Mouse (Mus musculus) forebrain, embryonic 14.5 days (tissue): ENCODE measurements around the gene Bpifb9b. TPM values are rescaled to one million over a fixed set of nuclear protein-coding genes. Genes with fewer than 3 reads are reported as not detected.
"Not testable (repeated sequence)": the region's sequence is repeated elsewhere in the genome, so short reads cannot be mapped to it uniquely, and the experiment has no call there.

Experiments
- ATAC-seq: fragments of 200-750 bp; cut with Nextera tagmentation; 2 replicates; pipeline ENCODE4 v1.8.0; 2017; ENCODE audit warnings: mild to moderate bottlenecking, moderate library complexity
- DNase-seq: peaks from one replicate; pipeline ENCODE4 v3.0.0-alpha.2; 2015; ENCODE audit warnings: low spot score
- H3K27ac ChIP-seq: fragments of 300-500 bp; sonication (generic); 2 replicates; pipeline ENCODE4 v1.5.1; 2014; ENCODE audit warnings: low read depth, mild to moderate bottlenecking, control low read depth, low read length, moderate library complexity
- H3K27me3 ChIP-seq: fragments of 300-500 bp; sonication (generic); replicated peaks from 2 replicates; pipeline ENCODE4 v1.6.1; 2014; ENCODE audit warnings: low read length, control low read depth, mixed read lengths; ENCODE audit not compliant: control insufficient read depth, insufficient read depth
- H3K36me3 ChIP-seq: fragments of 300-500 bp; sonication (generic); 2 replicates; pipeline ENCODE4 v1.6.1; 2014; ENCODE audit warnings: low read length, control low read depth; ENCODE audit not compliant: control insufficient read depth, insufficient read depth
- H3K4me1 ChIP-seq: fragments of 300-500 bp; sonication (generic); 2 replicates; pipeline ENCODE4 v1.6.1; 2014; ENCODE audit warnings: antibody characterized with exemption, low read length, control low read depth; ENCODE audit not compliant: control insufficient read depth, insufficient read depth
- H3K4me2 ChIP-seq: fragments of 300-500 bp; sonication (generic); 2 replicates; pipeline ENCODE4 v1.6.1; 2014; ENCODE audit warnings: mild to moderate bottlenecking, control low read depth, low read length
- H3K4me3 ChIP-seq: fragments of 300-500 bp; sonication (generic); 2 replicates; pipeline ENCODE4 v1.5.1; 2014; ENCODE audit warnings: low read depth, low read length, control low read depth
- H3K9ac ChIP-seq: fragments of 300-500 bp; sonication (generic); 2 replicates; pipeline ENCODE4 v1.6.1; 2014; ENCODE audit warnings: mild to moderate bottlenecking, low read length, control low read depth, moderate library complexity
- H3K9me3 ChIP-seq: fragments of 300-500 bp; sonication (generic); replicated peaks from 2 replicates; pipeline ENCODE4 v1.6.1; 2016; ENCODE audit warnings: low read length, control low read depth, mixed read lengths; ENCODE audit not compliant: control insufficient read depth
- WGBS: fragments of 180-500 bp; shearing (Covaris S2); extraction: QIAGEN DNeasy Blood & Tissue Kit; methylation state at CpG from one replicate; pipeline ENCODE4 v1.1.7; 2014; 5-methylcytosine and 5-hydroxymethylcytosine counted together
- polyA plus RNA-seq: library from polyadenylated mRNA; unstranded; fragments of >200 nt; fragmentation: Nextera tagmentation; extraction: Ambion mirVana; gene quantifications from 2 replicates; pipeline ENCODE4 v1.2.1, GENCODE M21; 2014

Bpifb9b gene
- polyA plus RNA-seq, 1 experiment from 2014 or later = not detected

DNA sequence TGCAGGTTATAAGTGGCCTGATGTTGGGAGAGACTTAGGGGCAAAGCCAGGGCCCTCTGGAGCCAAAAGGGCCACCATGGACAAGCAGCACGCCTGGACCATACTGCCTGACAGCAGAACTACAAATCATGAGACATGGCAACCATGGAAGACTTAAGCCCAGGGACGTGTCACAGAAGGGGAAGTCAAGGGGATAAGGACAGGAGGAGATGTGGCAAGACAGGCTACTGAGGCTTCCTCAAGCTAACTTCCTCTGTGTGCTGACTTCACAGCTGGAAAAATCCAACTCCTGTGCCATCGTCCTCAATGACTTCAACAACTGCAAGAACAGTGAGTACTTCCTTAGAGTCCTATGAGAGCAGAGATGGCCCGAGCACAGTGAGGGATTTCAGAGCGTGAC lies 6.7 kb downstream of the Bpifb9b start:
- not testable (repeated sequence) for H3K4me2 ChIP-seq, H3K36me3 ChIP-seq, H3K9me3 ChIP-seq, H3K9ac ChIP-seq, H3K4me3 ChIP-seq, DNase-seq, H3K27me3 ChIP-seq, H3K27ac ChIP-seq, ATAC-seq, H3K4me1 ChIP-seq
- whole genome bisulfite sequencing = 79% methylated on average over 5 of the region's 5 CpGs

DNA sequence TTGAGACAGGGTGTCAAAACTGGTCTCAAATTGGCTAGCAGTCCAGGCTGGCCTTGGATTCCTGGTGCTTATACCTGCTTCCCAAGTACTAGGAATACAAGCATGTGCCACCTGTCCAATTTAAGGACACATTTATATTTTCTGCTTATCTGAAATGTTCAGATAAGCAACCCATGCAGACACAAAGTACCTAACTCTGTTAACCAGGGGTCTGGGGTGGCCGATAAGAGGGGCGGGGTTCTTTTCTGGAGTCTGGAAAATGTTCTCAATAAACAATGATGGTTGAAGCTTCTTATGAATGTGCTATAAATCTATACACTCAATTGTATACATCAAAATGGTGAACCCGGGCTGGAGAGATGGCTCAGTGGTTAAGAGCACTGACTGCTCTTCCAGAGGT lies 19.8 kb downstream of the Bpifb9b start:
- no peaks in the 10 kb centered on the region for H3K9me3 ChIP-seq
- no peaks in the 10 kb centered on the region for H3K4me1 ChIP-seq
- ATAC-seq (no peak), DNase-seq (no peak)
- H3K27me3 ChIP-seq = no peaks in the 10 kb centered on the region
- H3K4me3 ChIP-seq = no peak overlapping the region
- no peaks in the 10 kb centered on the region for H3K36me3 ChIP-seq
- no peak overlapping the region for H3K27ac ChIP-seq
- H3K9ac ChIP-seq = no peak overlapping the region
- no peak overlapping the region for H3K4me2 ChIP-seq
- WGBS = 92% methylated on average over 3 of the region's 3 CpGs

DNA sequence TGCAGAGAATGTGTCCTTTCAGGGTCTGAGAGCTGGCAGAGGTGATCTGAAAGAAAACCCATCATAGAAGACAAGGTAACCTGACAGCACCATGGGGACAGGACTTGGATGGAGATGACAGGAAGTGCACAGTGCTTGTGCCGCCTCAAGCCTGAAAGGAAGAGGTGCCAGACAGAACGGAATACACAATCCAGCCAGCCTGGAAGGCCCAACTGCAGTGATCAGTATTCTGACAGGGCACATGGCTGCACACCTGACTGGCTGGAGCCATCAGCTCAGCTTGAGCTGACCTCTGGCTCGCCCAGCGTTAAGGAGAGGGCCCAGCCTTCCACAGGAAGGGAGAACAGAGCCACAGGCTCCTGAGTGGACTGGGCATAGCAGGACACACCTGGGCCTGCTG lies 28.5 kb downstream of the Bpifb9b start:
- ATAC-seq (no peak), DNase-seq (no peak)
- Histone ChIP-seq H3K27ac (no peak overlapping the region), H3K4me1 (no peaks in the 10 kb centered on the region), H3K27me3 (no peaks in the 10 kb centered on the region), H3K36me3 (peaks cover 10% of the 10 kb centered on the region), H3K4me3 (no peak overlapping the region), H3K9me3 (no peaks in the 10 kb centered on the region), H3K9ac (no peak overlapping the region), H3K4me2 (no peak overlapping the region)
- WGBS = 86% methylated on average over 4 of the region's 4 CpGs

DNA sequence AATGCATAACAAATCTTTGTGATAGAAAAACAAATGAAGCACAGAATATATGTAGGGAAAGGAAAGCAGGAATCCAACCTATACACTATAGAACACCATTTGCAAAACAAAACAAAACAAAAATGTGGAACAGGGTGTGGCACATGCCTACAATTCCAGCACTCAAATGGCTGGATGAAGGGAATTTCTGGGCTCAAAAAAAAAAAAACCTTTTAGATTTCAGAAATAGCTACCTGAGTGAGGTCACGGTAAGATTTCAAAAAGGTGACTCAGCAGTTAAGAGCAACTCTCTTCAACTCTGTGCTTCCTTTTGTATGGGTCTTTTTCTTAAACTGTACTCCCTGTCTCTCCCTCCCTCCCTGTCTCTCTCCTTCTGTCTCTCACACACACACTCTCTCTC lies 31.1 kb downstream of the Bpifb9b start:
- H3K9me3 ChIP-seq = no peaks in the 10 kb centered on the region
- ATAC-seq = no peak
- DNase-seq = no peak
- no peak overlapping the region for H3K4me2 ChIP-seq
- no peaks in the 10 kb centered on the region for H3K27me3 ChIP-seq
- H3K9ac ChIP-seq = no peak overlapping the region
- H3K4me1 ChIP-seq = no peaks in the 10 kb centered on the region
- peaks cover 23% of the 10 kb centered on the region for H3K36me3 ChIP-seq
- H3K4me3 ChIP-seq = no peak overlapping the region
- 84% methylated on average over 1 of the region's 1 CpGs for WGBS
- no peak overlapping the region for H3K27ac ChIP-seq

DNA sequence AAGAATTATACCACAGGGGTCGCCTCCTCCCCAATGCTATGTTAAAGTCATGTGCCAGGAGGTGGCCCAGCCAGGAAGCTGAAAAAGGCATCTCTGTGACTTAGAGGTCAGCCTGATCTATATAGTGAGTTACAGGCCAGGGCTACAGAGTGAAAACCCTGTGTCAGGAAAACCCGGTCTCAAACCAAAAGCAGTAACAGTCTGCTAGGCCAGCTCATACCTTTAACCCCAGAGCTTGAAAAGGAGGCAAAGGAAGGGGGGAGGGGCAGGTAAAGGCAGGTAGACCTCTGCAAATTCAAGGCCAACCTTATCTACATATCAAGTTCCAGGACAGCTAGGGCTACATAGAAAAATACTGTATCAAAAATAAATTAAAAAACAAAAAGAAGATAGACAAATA lies 32.3 kb downstream of the Bpifb9b start:
- 69% methylated on average over 2 of the region's 2 CpGs for whole genome bisulfite sequencing
- H3K36me3 ChIP-seq = peaks cover 27% of the 10 kb centered on the region
- H3K4me2 ChIP-seq = no peak overlapping the region
- no peak overlapping the region for H3K4me3 ChIP-seq
- no peak overlapping the region for H3K9ac ChIP-seq
- H3K27ac ChIP-seq = no peak overlapping the region
- no peaks in the 10 kb centered on the region for H3K9me3 ChIP-seq
- no peaks in the 10 kb centered on the region for H3K4me1 ChIP-seq
- ATAC-seq (no peak), DNase-seq (no peak)
- no peaks in the 10 kb centered on the region for H3K27me3 ChIP-seq

DNA sequence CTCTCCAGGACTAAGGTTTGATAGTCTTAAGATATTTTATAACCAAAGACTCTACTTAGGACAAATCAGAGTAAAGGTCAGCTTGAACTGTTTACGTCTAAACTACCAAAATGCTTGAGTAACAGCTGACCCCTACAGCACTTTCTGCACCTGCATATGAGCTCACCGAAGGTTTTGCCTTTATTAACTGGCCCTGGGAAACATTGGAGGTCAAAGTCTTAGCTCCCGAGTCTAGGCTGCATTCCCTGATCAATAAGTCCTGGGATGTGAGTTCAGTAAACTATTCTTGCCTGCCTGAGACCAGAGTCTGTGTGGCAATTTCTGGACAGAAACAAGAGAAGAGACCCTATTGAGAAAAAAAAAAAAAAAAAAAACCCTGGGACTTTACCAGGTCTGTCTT lies 41.1 kb downstream of the Bpifb9b start:
- Histone ChIP-seq H3K27ac (no peak overlapping the region), H3K27me3 (no peaks in the 10 kb centered on the region), H3K9me3 (no peaks in the 10 kb centered on the region), H3K36me3 (peaks cover 19% of the 10 kb centered on the region), H3K9ac (no peak overlapping the region), H3K4me1 (no peaks in the 10 kb centered on the region), H3K4me3 (no peak overlapping the region), H3K4me2 (no peak overlapping the region)
- WGBS = 95% methylated on average over 3 of the region's 3 CpGs
- DNase-seq = no peak
- ATAC-seq = no peak

DNA sequence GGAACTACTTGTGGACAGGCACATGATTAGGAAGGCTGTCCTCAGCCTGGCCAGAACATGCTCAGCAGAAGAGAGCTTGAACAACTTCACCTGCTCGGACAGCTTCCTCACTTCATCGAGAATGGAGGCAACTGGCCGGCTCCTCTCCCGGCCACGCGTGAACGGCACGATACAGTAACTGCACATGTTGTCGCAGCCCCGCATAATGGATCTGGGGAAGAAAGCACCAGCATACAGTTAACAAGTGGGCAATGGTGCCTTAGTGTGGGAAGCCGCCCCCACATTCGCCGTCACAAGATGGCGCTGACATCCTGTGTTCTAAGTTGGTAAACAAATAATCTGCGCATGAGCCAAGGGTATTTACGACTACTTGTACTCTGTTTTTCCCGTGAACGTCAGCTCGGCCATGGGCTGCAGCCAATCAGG lies 47.0 kb downstream of the Bpifb9b start:
- peak overlapping the region; percentile 32; the same call in 1 of the 2 replicates for H3K9ac ChIP-seq
- peak; percentile 72 for ATAC-seq
- H3K4me1 ChIP-seq, H3K27ac ChIP-seq, H3K9me3 ChIP-seq, H3K27me3 ChIP-seq: not testable (repeated sequence)
- peaks cover 11% of the 10 kb centered on the region for H3K36me3 ChIP-seq
- peak; percentile 10 for DNase-seq
- WGBS = 83% methylated on average over 14 of the region's 19 CpGs
- H3K4me2 ChIP-seq = peak overlapping the region; percentile 36
- peak overlapping the region; percentile 18 for H3K4me3 ChIP-seq

DNA sequence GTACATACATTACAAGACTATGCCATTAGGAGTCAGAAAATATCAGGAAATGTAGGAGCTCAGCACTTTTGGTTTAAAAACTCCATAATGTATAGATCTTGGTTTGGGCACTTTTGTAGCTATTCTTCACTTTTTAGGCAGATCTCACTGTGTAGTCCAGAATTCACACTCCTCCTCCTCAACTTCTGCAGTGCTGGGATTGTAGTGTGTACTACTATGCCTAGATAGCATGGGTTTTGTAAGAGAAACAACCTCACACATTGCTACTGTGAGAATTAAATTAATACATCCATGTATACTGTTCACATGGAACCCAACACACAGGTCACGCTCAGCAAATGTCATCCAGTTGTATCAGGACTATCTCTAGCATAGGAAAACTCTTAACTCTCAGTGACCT lies 60.5 kb downstream of the Bpifb9b start:
- ATAC-seq (no peak), DNase-seq (no peak)
- Histone ChIP-seq H3K4me3 (no peak overlapping the region), H3K36me3 (peaks cover 32% of the 10 kb centered on the region), H3K4me2 (no peak overlapping the region), H3K4me1 (no peaks in the 10 kb centered on the region), H3K27me3 (no peaks in the 10 kb centered on the region), H3K9ac (no peak overlapping the region), H3K9me3 (no peaks in the 10 kb centered on the region), H3K27ac (no peak overlapping the region)
- 97% methylated on average over 1 of the region's 1 CpGs for WGBS
